Mouse (Mus musculus) cerebellum, adult 11-12 months (tissue): ENCODE measurements around the gene Dnaic2.

ENCODE experiments used
- DNase-seq: peaks from one replicate; pipeline ENCODE4 v3.0.0; 2022

The Dnaic2 gene

DNA sequence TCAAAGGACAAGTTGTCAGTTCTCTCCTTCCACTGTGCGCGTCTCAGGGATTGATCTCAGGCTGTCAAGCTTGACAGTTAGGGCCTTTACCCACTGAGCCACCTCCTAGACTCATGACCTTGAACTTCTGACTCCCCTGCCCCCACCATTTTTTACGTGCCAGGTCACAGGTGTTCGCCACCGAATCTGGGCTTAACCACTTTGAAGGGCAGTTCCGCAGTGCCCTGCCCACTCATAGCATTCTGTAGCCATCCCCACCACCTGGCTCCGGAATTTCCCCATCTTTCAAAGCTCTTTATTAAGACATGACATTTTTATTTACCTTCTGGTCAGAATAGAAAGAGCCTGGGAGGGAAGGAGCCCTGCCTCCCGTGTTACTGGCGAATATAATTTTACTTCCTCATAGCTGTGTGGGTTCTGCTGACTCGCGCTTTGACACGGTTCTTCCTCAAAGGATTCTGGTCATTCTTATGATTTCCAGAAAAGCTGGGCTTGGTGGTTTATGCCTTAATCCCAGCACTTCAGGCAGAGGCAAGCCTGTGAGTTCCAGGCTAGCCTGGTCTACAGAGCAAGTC, 20.4 kb downstream of the Dnaic2 start:
- no peak for DNase-seq

DNA sequence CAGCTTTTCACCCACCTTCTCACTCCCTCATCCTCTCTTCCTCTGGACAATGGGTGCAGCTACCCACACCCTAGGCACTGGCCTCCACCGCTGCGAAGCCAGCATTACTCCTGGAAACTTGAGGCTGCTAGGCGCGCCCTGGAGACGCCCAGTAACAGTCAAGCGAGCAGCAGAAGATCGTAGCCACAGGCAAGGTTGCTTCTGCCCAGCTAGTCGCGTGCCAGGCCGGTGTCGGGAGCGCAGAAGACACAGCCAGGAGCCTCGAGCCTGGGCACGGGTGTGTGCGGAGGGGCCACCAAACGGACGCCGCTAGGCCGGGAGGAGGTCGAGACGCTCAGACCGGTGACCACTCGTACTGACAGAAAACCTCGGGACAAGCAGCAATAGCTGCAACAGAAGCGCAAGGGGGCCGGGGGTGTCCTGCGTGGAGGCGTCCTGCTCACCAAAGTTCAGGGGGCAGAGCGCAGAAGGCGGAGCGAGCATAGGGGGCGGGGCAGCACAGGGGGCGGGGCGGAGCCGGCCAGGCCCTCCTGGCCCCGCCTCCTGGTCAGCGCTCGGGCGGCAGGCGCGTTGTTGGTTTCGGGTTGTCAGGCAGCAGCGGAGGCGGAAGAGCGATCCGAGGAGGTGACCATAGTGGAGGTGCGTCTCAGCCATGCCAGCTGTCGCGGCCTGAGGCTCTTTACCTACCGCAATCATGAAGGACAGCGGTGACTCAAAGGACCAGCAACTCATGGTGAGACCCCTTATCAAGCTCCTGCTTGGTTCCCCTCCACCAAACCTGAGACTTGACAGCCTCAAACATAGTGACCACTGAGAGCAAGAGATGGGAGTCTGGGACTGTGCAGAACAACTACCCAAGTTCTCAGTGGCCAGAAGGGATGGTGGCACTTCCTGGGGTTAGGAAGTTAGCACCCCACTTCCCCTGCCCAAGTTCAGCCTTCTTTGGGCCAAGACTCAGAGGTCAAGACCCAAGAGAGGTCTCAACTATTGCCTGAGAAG, 37.9 kb downstream of the Dnaic2 start, which contains the start of gene Kif19a:
Kif19a (plus strand) TSS at position 569 of the 999 bp plus-strand sequence.
- peak; percentile 39 for DNase-seq

DNA sequence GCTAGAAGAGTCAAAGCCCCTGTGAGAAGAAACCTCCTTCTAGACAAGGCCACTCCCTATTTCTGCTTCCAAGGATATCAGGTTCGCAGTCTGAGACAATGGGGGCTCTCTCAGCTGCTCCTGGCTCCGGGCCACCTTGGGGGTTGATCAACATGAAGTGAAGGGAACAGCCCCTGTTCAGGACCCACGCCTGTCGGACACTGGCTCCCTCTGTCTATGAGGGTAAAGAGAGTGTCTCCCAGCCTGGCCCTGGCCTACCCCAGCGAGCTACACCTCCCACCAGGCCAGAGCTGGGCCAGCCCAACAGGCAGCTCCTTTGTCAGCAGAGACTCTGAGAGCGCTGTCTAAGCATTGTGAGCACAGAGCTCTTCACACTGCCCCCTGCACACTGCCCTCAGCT, 42.7 kb downstream of the Dnaic2 start:
- DNase-seq, result no peak

DNA sequence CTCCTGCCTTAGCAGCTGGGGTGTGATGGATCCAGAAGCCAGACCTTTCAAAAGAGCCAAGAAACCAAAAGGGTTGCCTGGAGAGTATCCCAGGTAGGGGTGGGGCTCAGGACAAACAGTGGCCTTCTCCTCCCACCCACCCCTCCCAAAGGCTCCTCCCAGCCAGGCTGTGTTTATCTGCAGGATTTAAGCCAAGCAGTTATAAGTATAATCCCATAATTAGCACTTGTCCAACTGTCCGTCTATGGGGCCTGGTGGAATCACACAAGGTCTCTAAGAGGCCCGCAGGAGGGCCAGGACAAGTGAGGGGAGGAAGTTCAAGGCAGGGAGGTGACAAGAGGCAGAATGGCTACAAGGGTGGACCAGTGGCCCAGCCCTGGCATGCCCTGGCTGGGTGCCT, 44.7 kb downstream of the Dnaic2 start:
- DNase-seq, result no peak

DNA sequence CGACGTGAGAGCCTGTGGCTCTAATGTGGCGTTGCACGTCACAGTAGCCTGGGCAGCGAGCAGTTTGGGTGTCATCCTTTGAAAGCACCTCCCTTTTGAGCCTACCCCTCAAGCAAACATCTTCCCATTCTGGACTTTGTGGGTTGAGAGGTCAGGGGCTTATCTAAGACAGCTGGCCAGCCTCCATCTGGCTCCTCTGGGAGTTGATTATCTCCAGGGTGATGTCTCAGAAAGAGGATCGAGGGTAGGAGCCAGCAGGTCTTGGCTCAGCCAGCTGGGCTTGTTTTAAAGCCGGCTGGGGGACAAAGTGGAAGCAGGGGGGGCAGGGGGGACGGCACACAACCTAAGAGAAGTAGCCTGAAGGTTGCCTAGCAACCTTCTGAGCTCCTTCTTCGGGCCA, 52.9 kb downstream of the Dnaic2 start:
- no peak for DNase-seq

DNA sequence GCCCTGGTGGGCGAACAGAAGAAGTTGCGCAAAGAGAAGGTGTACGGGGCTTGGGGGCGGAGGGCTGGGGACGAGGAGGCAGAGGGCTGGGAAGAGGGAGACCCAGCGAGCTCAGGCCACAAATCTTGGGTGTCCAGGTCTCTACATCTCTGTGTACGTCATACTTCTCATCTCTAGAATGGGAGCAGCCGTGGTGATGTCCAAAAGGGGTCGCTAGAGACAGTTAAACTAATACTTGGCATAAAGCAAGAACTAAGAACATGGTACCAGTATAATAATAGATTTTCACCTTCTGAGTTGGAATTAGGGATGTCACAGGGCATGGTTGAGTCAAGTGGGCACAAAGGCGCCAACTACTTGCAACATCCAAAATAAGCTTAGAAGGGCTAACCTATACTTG, 58.7 kb downstream of the Dnaic2 start:
- peak; percentile 37 for DNase-seq

DNA sequence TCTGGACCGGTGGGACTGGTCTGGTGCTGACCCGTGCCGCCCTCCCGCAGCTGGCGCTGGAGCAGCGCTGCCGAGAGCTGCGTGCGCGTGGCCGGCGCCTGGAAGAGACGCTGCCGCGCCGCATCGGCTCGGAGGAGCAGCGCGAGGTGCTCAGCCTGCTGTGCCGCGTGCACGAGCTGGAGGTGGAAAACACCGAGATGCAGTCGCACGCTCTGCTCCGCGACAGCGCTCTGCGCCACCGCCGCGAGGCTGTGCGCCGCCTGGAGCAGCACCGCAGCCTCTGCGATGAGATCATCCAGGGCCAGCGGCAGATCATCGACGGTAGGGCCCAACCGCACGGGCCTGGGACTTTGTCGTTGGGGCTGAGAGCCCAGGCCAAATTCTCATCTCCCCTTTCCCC, 59.1 kb downstream of the Dnaic2 start:
- DNase-seq, result peak; percentile 26

DNA sequence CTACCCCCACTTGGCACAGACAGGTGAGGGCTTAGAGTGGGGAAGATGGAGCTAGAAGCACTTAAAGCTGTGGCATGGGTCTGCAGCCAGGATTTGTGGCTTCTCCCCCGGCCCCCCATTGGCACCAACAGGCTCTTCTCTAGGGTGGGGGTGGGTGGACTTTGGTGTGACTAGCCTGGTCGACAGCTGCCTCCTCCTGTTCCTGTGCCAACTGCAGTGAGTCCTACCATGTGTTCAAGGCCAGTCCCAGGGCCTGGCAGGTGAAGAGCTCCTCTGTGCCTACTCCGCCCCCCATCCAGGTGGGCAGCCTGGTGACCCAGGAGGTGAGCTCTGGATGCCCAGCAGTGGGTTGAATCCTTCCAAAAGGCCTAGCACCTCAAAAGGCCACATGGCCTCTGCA, 60.4 kb downstream of the Dnaic2 start:
- peak; percentile 57 for DNase-seq

DNA sequence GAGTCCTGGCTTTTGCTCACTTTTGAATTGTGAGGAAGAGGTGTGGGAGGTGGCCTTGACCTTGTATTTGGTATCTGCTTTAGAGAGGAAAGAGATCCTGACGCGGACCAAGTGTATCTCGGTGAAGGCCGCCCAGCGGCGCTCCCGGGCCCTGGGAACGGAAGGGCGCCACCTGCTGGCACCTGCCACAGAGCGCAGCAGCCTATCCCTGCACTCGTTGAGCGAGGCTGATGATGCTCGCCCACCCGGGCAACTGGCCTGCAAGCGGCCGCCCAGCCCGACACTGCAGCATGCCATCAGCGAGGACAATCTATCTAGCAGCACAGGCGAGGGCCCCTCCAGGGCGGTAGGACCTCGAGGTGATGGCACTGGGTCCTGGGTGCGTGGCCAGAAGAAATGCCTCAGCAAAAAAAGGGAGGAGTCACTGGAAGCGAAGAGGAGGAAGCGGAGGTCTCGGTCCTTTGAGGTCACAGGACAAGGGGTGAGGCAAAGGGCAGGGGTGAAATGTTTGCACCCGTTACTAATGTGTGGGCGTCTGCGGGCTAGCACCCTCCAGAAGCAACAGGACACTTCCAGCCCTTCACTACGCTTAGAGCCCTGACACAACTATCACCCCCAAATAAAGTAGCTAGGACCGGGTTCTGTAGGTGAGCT, 62.0 kb downstream of the Dnaic2 start:
- peak; percentile 86 for DNase-seq

DNA sequence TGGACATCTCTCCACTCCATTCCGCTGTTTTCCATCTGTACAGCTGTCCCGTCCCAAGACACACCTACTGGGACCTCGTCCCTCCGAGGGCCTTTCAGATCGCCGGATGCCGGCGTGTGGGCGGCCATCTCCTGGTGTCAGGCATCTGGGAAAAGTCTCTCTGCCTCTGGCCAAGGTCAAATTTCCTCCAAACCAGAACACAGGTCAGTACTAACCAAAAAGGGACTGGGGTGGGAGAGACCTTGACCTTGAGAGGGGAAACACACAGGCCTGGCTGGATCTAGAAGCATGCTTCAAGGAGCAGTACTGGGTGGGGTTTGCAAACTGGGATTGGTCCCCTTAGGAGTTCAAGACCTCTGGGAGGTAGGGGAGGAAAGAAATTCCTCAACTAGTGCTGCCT, 62.5 kb downstream of the Dnaic2 start:
- peak; percentile 53 for DNase-seq

DNA sequence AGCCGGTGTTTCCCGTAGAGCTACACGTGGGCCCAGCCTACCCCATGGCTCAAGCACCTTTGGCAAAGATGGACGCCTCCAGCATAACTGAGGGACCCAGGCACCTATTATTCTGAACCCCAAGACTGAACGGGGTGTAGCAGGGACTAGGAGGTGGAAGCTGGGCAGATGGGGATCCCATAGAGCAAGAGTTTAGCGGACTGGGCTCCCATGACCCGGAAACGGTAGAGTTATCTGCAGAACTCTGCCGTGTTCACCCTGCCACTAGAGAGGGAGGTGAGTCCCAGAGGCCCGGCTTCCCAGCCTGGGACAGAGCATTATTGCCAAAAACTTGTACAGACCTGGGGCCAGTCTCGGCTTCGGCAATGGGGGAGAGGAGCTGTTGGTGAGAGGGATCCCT, 63.0 kb downstream of the Dnaic2 start:
- peak; percentile 64 for DNase-seq

DNA sequence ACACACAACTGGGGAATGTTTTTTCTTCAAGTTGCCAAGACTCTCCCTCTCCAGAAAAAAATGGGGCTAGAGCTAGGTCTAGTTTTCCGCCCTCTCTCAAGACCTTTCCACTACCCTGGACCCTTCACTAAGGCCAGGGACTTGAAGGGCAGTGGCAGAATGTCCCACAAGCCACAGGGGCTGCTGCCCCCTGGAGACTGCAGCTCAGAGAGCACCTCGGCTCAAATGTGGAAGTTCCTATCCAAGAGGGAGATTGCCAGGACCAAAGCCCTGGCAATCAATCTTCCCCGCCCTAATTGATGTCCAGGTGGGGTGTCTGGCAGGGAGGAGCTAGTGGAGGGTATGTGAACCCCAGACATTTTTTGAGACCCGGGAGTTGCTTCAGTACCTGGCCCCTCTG, 63.6 kb downstream of the Dnaic2 start:
- peak; percentile 58 for DNase-seq

DNA sequence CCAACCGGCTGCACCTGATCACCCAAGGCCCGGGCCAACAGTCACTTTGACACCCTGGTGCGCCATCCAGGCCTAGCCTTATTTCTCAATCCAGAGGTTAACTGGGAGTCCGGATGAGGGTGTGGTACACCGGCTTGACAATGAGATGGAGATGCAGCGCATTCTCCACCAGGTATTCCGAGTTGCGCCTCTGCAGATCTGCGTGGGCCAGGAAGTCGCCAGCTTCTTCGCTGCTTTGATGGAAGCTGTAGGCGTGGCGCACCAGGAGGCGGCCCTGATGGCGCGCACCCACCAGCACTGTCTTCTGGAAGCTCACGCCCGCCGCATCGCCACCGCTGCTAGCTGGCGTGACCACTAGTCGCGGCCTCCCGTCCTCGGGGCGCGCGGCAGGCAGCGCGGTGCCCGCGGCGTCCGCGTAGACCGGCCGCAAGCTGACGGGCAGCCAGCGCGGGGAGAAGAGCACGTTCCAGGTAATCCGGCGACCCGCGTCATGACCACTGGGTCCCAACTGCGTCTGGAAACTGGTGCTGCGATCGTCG, 64.2 kb downstream of the Dnaic2 start:
- peak; percentile 70 for DNase-seq

DNA sequence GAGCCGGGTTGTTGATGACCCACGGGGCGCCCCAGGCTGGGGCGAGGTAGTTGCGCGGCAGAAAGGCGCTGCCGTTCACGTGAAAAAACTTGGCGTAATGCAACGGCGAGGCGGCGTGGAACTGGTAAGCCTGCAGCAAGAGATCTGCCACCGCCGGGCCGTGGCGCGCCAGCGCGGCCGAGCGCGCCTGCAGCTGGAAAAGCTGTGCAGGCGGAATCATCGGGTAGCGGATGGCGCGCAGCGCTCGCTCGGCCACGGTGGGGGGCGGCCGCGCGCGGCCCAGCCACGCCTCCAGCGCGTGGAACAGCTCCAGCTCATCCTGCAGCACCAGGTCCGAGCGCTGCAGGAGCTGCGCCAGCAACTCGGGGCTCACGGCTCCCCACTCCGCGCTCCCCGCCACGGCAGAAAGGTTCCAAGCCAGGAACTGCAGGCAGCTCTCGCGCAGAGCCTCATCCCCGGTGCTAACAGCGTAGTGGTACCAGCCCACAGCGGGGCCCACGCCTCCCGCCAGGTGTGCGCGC, 64.7 kb downstream of the Dnaic2 start:
- DNase-seq, result peak; percentile 85

DNA sequence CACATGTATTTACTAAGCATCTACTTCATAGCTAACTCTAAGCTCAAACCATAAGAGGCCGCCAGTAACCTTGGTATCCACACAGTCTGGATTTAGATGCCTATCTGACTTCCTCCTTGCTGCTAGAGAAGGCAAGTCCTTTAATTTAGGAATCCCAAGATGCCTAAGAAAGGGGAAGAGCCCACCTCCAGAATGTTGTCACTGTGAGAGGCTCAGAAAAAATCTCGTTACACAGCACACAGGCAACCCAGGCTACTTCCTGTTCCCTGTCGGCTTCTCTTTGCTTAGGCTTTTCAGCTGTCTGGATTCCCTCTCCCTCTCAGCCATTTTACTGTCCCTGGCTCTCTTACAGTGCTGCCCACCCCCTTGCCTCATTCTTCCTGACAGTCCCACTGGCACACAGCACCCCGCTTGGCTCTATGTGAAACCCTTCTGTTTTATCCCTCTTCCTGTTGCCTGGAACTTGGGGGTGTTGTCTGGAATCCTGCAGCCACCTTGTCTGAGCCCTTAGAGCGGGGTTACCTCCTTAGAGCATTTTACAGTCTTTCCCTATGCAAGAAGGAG, 65.8 kb downstream of the Dnaic2 start:
- DNase-seq, result peak; percentile 49

DNA sequence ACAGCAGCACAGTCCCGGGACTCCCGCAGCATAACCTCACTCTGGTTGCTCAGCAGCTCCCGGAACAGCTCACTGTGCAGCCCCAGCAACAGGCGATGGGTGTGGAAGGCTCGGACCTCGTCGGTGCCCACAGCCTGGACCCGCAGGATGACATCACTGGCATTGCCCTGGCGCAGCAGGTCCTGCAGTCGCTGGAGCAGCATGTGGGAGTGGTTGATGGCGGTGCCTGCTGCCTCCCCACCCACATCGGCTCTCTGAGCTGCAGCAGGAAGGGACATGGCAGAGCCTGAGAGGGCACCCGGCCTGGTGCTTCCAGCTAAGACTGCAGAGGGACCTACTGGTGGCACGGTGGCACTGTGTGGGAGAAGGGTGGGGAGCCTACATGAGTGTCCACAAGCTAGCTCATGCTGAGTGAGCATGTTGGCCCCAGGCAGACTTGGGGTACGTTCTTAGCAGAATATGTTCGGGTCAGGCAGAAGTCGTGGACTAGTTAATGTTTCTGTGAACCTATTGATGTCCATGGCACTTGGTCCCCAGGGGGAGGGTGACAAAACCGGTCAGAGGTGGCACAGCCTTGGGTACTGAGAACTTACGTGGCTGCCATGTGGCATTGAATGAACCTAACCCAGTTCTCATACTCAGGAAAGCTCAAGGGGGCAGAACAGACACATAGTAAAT, 66.8 kb downstream of the Dnaic2 start:
- peak; percentile 73 for DNase-seq

DNA sequence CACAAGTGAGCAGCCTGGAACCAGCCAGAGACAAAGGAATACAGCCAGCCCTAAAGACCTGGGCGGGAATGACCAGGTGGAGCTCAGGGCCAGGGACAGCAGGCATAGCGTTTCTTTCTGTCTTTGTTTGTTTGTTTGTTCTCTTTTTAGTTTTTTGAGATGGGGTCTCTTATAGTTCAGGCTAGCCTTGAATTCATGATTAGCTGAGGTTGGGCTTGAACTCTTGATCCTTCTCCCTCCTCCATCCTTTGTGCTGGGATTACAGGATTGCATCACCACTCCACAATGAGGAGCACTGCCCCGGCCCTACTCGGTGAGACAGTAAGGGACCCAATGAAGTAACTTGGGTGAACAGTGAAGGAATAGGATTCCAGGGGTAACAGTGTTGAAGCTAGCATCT, 67.5 kb downstream of the Dnaic2 start:
- no peak for DNase-seq

DNA sequence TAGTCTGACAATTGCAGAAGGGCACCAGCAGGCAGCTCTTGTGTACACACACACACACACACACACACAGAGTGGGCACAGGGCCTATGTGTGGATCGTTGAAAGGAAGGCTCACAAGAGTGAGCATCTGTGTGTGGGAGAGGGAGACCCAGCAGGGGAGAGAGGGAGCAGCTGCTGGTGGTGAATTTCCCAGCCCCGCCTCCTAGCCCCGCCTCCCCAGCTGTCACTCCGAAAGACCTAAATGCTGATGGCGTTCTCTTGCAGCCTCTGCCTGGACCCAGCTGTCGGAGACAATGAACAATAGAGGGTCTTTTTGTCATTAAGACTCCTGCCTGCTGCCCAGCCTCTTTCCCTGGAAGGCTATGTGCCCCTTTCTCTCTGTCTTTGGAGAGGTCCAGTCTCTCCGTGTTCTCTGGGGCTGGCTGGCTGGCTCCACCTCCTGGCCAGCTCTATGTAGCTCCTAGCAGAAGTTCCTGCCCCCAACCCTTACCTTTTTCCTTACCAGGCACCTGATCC, 68.1 kb downstream of the Dnaic2 start:
- DNase-seq, result peak; percentile 96

DNA sequence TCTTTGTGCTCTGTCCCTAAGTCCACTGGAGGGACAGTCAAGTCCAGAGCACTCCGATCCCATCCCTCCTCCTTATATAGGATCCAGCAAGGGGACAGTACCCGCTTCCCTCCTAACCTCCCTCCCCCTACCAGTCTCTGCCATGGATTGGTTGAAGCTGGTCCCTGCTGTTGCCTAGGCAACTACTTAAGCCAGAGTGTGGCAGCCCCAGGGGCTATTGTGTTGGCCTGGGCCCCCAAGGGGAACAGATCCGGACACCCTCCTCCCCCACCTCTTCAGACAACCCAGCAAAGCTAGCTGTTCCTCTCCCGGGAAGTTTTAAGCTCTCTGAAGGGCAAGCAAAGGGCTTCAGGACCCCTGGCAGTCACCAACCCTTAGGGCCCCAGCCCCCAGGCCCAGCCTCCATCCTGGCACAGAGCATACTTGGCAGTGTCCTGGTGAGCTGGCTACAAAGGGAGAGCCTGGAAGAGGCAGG, 68.7 kb downstream of the Dnaic2 start, which contains the start of gene Btbd17:
Btbd17 (minus strand) TSS at position 98 of the 475 bp plus-strand sequence.
- DNase-seq, result peak; percentile 81

DNA sequence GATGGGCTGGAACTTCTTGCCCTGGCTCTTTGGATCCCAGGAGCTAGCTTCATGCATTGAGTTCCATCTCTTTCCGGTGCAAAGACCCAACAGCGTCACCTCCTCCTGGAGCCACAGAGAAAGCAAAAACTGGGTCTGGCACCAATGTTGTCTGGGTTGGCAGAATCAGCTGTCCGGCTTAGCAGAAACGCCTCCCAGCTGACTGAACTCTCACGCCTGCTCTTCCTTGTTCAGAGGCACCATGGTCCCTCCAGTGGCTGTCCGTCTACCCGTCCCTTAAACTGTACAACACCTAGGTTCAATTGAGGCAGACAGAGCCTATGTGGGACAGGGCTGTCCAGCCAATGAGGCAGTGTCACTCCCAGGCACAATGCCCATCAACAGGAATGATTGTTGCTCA, 70.0 kb downstream of the Dnaic2 start:
- DNase-seq, result peak; percentile 48

DNA sequence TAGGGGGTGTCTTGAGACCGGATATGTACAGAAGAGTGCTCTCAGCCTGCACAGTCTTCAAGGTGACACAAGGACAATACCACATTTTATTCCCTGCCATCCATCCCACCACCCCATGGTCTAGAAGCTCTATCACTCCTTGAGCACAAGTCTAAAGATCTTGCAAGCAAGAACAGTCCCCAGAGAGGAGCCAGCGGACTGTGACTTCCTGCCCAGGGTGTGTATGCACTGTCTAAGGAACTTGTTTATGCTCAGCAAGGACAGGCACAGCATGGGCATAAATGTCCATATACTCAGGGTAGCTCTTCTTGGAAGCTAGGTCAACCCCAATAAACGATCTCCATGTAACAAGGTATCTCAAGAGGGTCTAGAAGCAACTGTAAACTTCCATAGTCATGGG, 70.8 kb downstream of the Dnaic2 start:
- no peak for DNase-seq

DNA sequence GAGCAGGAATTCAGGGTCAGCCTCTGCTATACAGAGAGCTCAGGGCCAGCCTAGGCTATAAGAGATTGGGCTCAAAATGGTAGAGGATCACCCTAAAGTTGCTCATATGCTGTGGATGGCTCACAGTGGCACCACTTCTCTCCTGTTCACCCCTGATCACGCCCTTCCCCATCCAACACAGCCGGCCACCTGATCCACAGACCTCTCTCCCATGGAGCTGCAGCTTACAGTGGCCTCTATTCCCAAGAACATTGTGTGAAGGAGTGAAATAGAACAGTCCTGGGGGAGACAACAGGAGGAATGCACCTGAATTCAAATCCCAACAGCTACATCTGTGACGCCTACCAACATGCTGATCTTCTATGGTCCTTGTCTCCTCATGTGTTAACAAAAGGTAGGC, 71.4 kb downstream of the Dnaic2 start, which contains the start of gene Gpr142:
Gpr142 (plus strand) TSS at position 301 of the 400 bp plus-strand sequence.
- DNase-seq, result no peak
